Mouse (Mus musculus) ES-E14 (cell line): ENCODE measurements around the gene Loxl1. TPM values are rescaled to one million over a fixed set of nuclear protein-coding genes. Genes with fewer than 3 reads are reported as not detected.

Source experiments
- DNase-seq: peaks from one replicate; pipeline ENCODE4 v3.0.0-alpha.2; 2013; ENCODE audit warnings: low read depth, low spot score
- H3K27ac ChIP-seq: 2 replicates; pipeline ENCODE4 v1.5.1; 2012; ENCODE audit warnings: low read depth, mild to moderate bottlenecking, low read length, moderate library complexity, mixed read lengths; ENCODE audit not compliant: poor library complexity, insufficient read depth, severe bottlenecking
- H3K36me3 ChIP-seq: 2 replicates; pipeline ENCODE4 v1.6.1; 2012; ENCODE audit warnings: mild to moderate bottlenecking, low read length, moderate library complexity, mixed read lengths; ENCODE audit not compliant: control insufficient read depth, poor library complexity, insufficient read depth, severe bottlenecking
- H3K4me1 ChIP-seq, 2 experiments: fragments of 150-350 bp in 1 of 2; sonication (generic) in 1 of 2; 2 replicates each; pipeline ENCODE4 v1.6.1; 2012; ENCODE audit warnings: low read length in 2 of 2, mild to moderate bottlenecking in 1 of 2, mixed read lengths in 1 of 2; ENCODE audit not compliant: control insufficient read depth in 2 of 2, insufficient read depth in 2 of 2, poor library complexity in 1 of 2
- H3K4me3 ChIP-seq, 2 experiments: fragments of 150-350 bp in 1 of 2; sonication (generic) in 1 of 2; 2 replicates each; pipeline ENCODE4 v1.5.1; 2012; ENCODE audit warnings: low read length in 2 of 2, low read depth in 1 of 2, mild to moderate bottlenecking in 1 of 2, mixed read lengths in 1 of 2; ENCODE audit not compliant: insufficient read depth in 1 of 2, poor library complexity in 1 of 2, severe bottlenecking in 1 of 2
- H3K9ac ChIP-seq: 2 replicates; pipeline ENCODE4 v1.6.1; 2012; ENCODE audit warnings: low read depth, mild to moderate bottlenecking, low read length, mixed read lengths; ENCODE audit not compliant: poor library complexity, insufficient read depth, severe bottlenecking
- H3K9me3 ChIP-seq: fragments of 150-350 bp; sonication (generic); 2 replicates; pipeline ENCODE4 v1.6.1; 2012; ENCODE audit warnings: low read depth, mild to moderate bottlenecking, low read length; ENCODE audit not compliant: control insufficient read depth, insufficient read depth
- CHD2 ChIP-seq: IDR thresholded peaks from 2 replicates; pipeline ENCODE4 v1.6.1; 2014; ENCODE audit warnings: mild to moderate bottlenecking, low read depth, low read length, inconsistent platforms
- HCFC1 ChIP-seq: IDR thresholded peaks from 2 replicates; pipeline ENCODE4 v1.6.1; 2012; ENCODE audit warnings: low read length, inconsistent platforms, borderline replicate concordance; ENCODE audit not compliant: insufficient read depth
- MAFK ChIP-seq: IDR thresholded peaks from 2 replicates; pipeline ENCODE4 v1.6.1; 2014; ENCODE audit warnings: mild to moderate bottlenecking, low read depth, low read length, inconsistent platforms; ENCODE audit not compliant: insufficient read depth
- ZC3H11A ChIP-seq: IDR thresholded peaks from 2 replicates; pipeline ENCODE4 v1.6.1; 2012; ENCODE audit warnings: low read depth, mild to moderate bottlenecking, inconsistent platforms, low read length, borderline replicate concordance
- ZNF384 ChIP-seq: IDR thresholded peaks from 2 replicates; pipeline ENCODE4 v1.6.1; 2012; ENCODE audit warnings: low read depth, low read length, inconsistent platforms
- in situ Hi-C, 2 experiments: fragments of 600-800 bp; cut with MboI; formaldehyde crosslinking; loops; one replicate each; pipeline ENCODE4 v1.15.1; 2025; ENCODE audit warnings: low sequenced_read_pairs in 2 of 2, inconsistent platforms in 1 of 2; ENCODE audit not compliant: unreplicated experiment in 2 of 2
- total RNA-seq: library from RNA; depleted of rRNA; stranded (reverse); fragments of 300-350 nt; gene quantifications from 2 replicates; pipeline ENCODE4 v1.2.3, GENCODE M21; 2012

Gene Loxl1
- total RNA-seq, 1 experiment: 8.4 TPM

- no peak overlapping the region for H3K4me3 ChIP-seq
- H3K9me3 ChIP-seq: no peaks in the 10 kb centered on the region
- H3K4me1 ChIP-seq: peaks cover 7 to 14% of the 10 kb centered on the region in 2 experiments; a peak in 2 of 4 replicates
- H3K27ac ChIP-seq: no peak overlapping the region
- no peak overlapping the region for H3K9ac ChIP-seq
- TF ChIP-seq MAFK: no peak
- no peak for TF ChIP-seq CHD2
- TF ChIP-seq ZNF384: no peak
- no peak for TF ChIP-seq ZC3H11A
- no peak for TF ChIP-seq HCFC1
- no peaks in the 10 kb centered on the region for H3K36me3 ChIP-seq
- DNase-seq: no peak
- in situ Hi-C loops: no loop called here
Measured at GRCm38 (mm10) chr9:58299356-58299799, 13.6 kb downstream of the Loxl1 start.

- Histone ChIP-seq H3K9ac (no peak overlapping the region), H3K4me1 (peaks cover 7 to 17% of the 10 kb centered on the region in 2 experiments; a peak in 2 of 4 replicates)
- no peak for TF ChIP-seq CHD2
- TF ChIP-seq ZC3H11A: no peak
- no peak for TF ChIP-seq HCFC1
- no peak for TF ChIP-seq MAFK
- no peak for TF ChIP-seq ZNF384
Measured at GRCm38 (mm10) chr9:58297961-58298477, 15.0 kb downstream of the Loxl1 start.

GRCm38 (mm10) chr9:58297065-58297464, 15.9 kb downstream of the Loxl1 start:
- TF ChIP-seq ZNF384 (no peak), HCFC1 (no peak), MAFK (no peak), CHD2 (no peak), ZC3H11A (no peak)
- no peak overlapping the region for H3K9ac ChIP-seq
- H3K36me3 ChIP-seq: no peaks in the 10 kb centered on the region
- no peak for DNase-seq
- no peak overlapping the region for H3K27ac ChIP-seq
- in situ Hi-C loops: no loop called here
- peaks cover 7 to 19% of the 10 kb centered on the region in 2 experiments; a peak in 2 of 4 replicates for H3K4me1 ChIP-seq
- no peaks in the 10 kb centered on the region for H3K9me3 ChIP-seq
- no peak overlapping the region for H3K4me3 ChIP-seq

More at GRCm38 (mm10) chr9:58297961-58298477, 15.0 kb downstream of the Loxl1 start:
- in situ Hi-C loops: no loop called here
- Histone ChIP-seq H3K9me3 (no peaks in the 10 kb centered on the region), H3K36me3 (no peaks in the 10 kb centered on the region), H3K4me3 (no peak overlapping the region), H3K27ac (no peak overlapping the region)
- DNase-seq: no peak

- H3K36me3 ChIP-seq: no peaks in the 10 kb centered on the region
- TF ChIP-seq ZC3H11A (no peak), CHD2 (no peak), ZNF384 (no peak), HCFC1 (no peak), MAFK (no peak)
- no peak overlapping the region for H3K4me3 ChIP-seq
- no peaks in the 10 kb centered on the region for H3K9me3 ChIP-seq
- in situ Hi-C loops: no loop called here
- H3K4me1 ChIP-seq: peaks cover 7 to 19% of the 10 kb centered on the region in 2 experiments; a peak in 2 of 4 replicates
- DNase-seq: no peak
- no peak overlapping the region for H3K27ac ChIP-seq
- peak overlapping the region; percentile 41; the same call in 1 of the 2 replicates for H3K9ac ChIP-seq
Measured at GRCm38 (mm10) chr9:58295766-58296361, 17.1 kb downstream of the Loxl1 start.
